Mouse (Mus musculus): ENCODE measurements at regions not wholly inside any gene's neighbourhood (a gene's known extent, or its start where the extent isn't known, plus 50 kb on each side); places are given as distances from the start of the nearest gene placed in this dataset.

GRCm38 (mm10) chr10:92325284-92325989 lies 396.8 kb downstream of the Nedd1 start:
- H3K4me3 ChIP-seq (ENCODE audit: insufficient read depth, low read length): no peak overlapping the region
- TF ChIP-seq POLR2A (IDR thresholded peaks at IDR 0.05; ENCODE audit: low read depth, low read length): no peak
- no peak overlapping the region for H3K27ac ChIP-seq (ENCODE audit: insufficient read depth, low read length)
- peaks cover 4% of the 10 kb centered on the region; the same call in 1 of the 2 replicates for H3K4me1 ChIP-seq (ENCODE audit: control insufficient read depth, insufficient read depth, low read length)

- H3K4me3 ChIP-seq (ENCODE audit: insufficient read depth, low read length): no peak overlapping the region
- no peak overlapping the region for H3K27ac ChIP-seq (ENCODE audit: insufficient read depth, low read length)
- no peak for TF ChIP-seq POLR2A (IDR thresholded peaks at IDR 0.05; ENCODE audit: low read depth, low read length)
- TF ChIP-seq CTCF (IDR thresholded peaks at IDR 0.05; ENCODE audit: borderline replicate concordance, insufficient read depth, low read length): no peak
- no peaks in the 10 kb centered on the region for H3K4me1 ChIP-seq (ENCODE audit: control insufficient read depth, insufficient read depth, low read length)
Measured at GRCm38 (mm10) chr10:92314606-92315005, 407.6 kb downstream of the Nedd1 start.

GRCm38 (mm10) chr10:92312278-92312677 lies 409.9 kb downstream of the Nedd1 start:
- TF ChIP-seq POLR2A (IDR thresholded peaks at IDR 0.05; ENCODE audit: low read depth, low read length): no peak
- TF ChIP-seq CTCF (IDR thresholded peaks at IDR 0.05; ENCODE audit: borderline replicate concordance, insufficient read depth, low read length): no peak
- H3K27ac ChIP-seq (ENCODE audit: insufficient read depth, low read length): no peak overlapping the region
- no peaks in the 10 kb centered on the region for H3K4me1 ChIP-seq (ENCODE audit: control insufficient read depth, insufficient read depth, low read length)
- H3K4me3 ChIP-seq (ENCODE audit: insufficient read depth, low read length): no peak overlapping the region

GRCm38 (mm10) chr10:92308643-92309042 lies 413.6 kb downstream of the Nedd1 start:
- Histone ChIP-seq H3K4me3 (ENCODE audit: insufficient read depth, low read length) (no peak overlapping the region), H3K4me1 (ENCODE audit: control insufficient read depth, insufficient read depth, low read length) (no peaks in the 10 kb centered on the region), H3K27ac (ENCODE audit: insufficient read depth, low read length) (no peak overlapping the region)
- TF ChIP-seq CTCF (IDR thresholded peaks at IDR 0.05; ENCODE audit: borderline replicate concordance, insufficient read depth, low read length) (no peak), POLR2A (IDR thresholded peaks at IDR 0.05; ENCODE audit: low read depth, low read length) (no peak)

- Histone ChIP-seq H3K27ac (ENCODE audit: insufficient read depth, low read length) (no peak overlapping the region), H3K4me1 (ENCODE audit: control insufficient read depth, insufficient read depth, low read length) (no peaks in the 10 kb centered on the region), H3K4me3 (ENCODE audit: insufficient read depth, low read length) (no peak overlapping the region)
- TF ChIP-seq CTCF (IDR thresholded peaks at IDR 0.05; ENCODE audit: borderline replicate concordance, insufficient read depth, low read length) (no peak), POLR2A (IDR thresholded peaks at IDR 0.05; ENCODE audit: low read depth, low read length) (no peak)
Measured at GRCm38 (mm10) chr10:92307861-92308260, 414.4 kb downstream of the Nedd1 start.

GRCm38 (mm10) chr10:92298693-92299092 lies 423.5 kb downstream of the Nedd1 start:
- no peaks in the 10 kb centered on the region for H3K4me1 ChIP-seq (ENCODE audit: control insufficient read depth, insufficient read depth, low read length)
- TF ChIP-seq POLR2A (IDR thresholded peaks at IDR 0.05; ENCODE audit: low read depth, low read length) (no peak), CTCF (IDR thresholded peaks at IDR 0.05; ENCODE audit: borderline replicate concordance, insufficient read depth, low read length) (no peak)
- no peak overlapping the region for H3K4me3 ChIP-seq (ENCODE audit: insufficient read depth, low read length)
- no peak overlapping the region for H3K27ac ChIP-seq (ENCODE audit: insufficient read depth, low read length)

- Histone ChIP-seq H3K27ac (ENCODE audit: insufficient read depth, low read length) (no peak overlapping the region), H3K4me1 (ENCODE audit: control insufficient read depth, insufficient read depth, low read length) (no peaks in the 10 kb centered on the region), H3K4me3 (ENCODE audit: insufficient read depth, low read length) (no peak overlapping the region)
- TF ChIP-seq CTCF (IDR thresholded peaks at IDR 0.05; ENCODE audit: borderline replicate concordance, insufficient read depth, low read length): no peak
- no peak for TF ChIP-seq POLR2A (IDR thresholded peaks at IDR 0.05; ENCODE audit: low read depth, low read length)
Measured at GRCm38 (mm10) chr10:92296837-92297236, 425.4 kb downstream of the Nedd1 start.

GRCm38 (mm10) chr10:92296303-92296702 lies 425.9 kb downstream of the Nedd1 start:
- TF ChIP-seq POLR2A (IDR thresholded peaks at IDR 0.05; ENCODE audit: low read depth, low read length): no peak
- no peak for TF ChIP-seq CTCF (IDR thresholded peaks at IDR 0.05; ENCODE audit: borderline replicate concordance, insufficient read depth, low read length)
- H3K4me1 ChIP-seq (ENCODE audit: control insufficient read depth, insufficient read depth, low read length): no peaks in the 10 kb centered on the region
- no peak overlapping the region for H3K27ac ChIP-seq (ENCODE audit: insufficient read depth, low read length)
- no peak overlapping the region for H3K4me3 ChIP-seq (ENCODE audit: insufficient read depth, low read length)

GRCm38 (mm10) chr10:92293261-92293660 lies 429.0 kb downstream of the Nedd1 start:
- Histone ChIP-seq H3K4me1 (ENCODE audit: control insufficient read depth, insufficient read depth, low read length) (no peaks in the 10 kb centered on the region), H3K27ac (ENCODE audit: insufficient read depth, low read length) (no peak overlapping the region), H3K4me3 (ENCODE audit: insufficient read depth, low read length) (no peak overlapping the region)
- no peak for TF ChIP-seq POLR2A (IDR thresholded peaks at IDR 0.05; ENCODE audit: low read depth, low read length)
- no peak for TF ChIP-seq CTCF (IDR thresholded peaks at IDR 0.05; ENCODE audit: borderline replicate concordance, insufficient read depth, low read length)

GRCm38 (mm10) chr10:92289230-92289629 lies 433.0 kb downstream of the Nedd1 start:
- Histone ChIP-seq H3K4me3 (ENCODE audit: insufficient read depth, low read length) (no peak overlapping the region), H3K27ac (ENCODE audit: insufficient read depth, low read length) (no peak overlapping the region), H3K4me1 (ENCODE audit: control insufficient read depth, insufficient read depth, low read length) (no peaks in the 10 kb centered on the region)
- TF ChIP-seq CTCF (IDR thresholded peaks at IDR 0.05; ENCODE audit: borderline replicate concordance, insufficient read depth, low read length) (no peak), POLR2A (IDR thresholded peaks at IDR 0.05; ENCODE audit: low read depth, low read length) (no peak)
